Mouse (Mus musculus): Measurements from ENCODE around the gene Egfl8.

GRCm38 (mm10) chr17:34637459-34637858, 21.7 kb upstream of the Egfl8 start:
- no peak for TF ChIP-seq EP300 (IDR thresholded peaks at IDR 0.05; ENCODE audit: low read depth)
- no peak for TF ChIP-seq CTCF (IDR thresholded peaks at IDR 0.05; ENCODE audit: low read depth)
